Mouse (Mus musculus) lung, postnatal 36 days (tissue): Measurements from ENCODE around the gene Spata1.

Source experiments
- DNase-seq: peaks from one replicate; pipeline ENCODE4 v3.0.0; 2022; ENCODE audit warnings: mixed read lengths

The Spata1 gene

DNA sequence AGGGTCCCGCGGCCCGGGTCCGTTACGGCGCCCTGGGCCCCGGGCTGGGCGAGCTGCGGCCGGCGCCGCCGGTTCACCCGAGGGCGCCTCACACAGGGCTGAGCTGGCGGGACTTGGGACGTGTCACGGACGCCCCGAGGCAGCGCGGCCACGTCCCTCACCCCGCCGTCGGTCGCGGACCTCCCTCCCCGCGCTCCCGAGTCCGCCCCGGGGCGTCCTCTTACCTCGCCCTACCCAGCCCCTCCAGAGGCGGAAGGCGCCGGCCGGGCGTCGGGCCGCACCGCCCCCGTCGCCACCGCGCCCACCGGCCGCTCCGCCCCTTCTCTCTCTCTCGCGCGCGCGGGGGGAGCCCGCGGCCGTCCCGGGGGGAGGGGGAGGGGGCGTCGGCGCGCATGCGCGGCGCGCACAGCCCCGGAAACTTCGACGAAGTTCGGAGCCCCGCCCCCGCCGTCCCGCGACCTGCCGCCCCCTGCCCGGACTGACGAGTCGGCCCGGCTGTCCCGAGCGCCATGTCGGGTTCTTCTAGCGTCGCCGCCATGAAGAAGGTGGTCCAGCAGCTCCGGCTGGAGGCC is at the start of gene Spata1, which contains the start of gene Gng5:
Gene Spata1, minus strand, starts transcription at position 323 of the 572 bp plus-strand sequence.
Gene Gng5, plus strand, starts transcription at position 377 of the 572 bp plus-strand sequence.
- DNase-seq, result peak; percentile 88

DNA sequence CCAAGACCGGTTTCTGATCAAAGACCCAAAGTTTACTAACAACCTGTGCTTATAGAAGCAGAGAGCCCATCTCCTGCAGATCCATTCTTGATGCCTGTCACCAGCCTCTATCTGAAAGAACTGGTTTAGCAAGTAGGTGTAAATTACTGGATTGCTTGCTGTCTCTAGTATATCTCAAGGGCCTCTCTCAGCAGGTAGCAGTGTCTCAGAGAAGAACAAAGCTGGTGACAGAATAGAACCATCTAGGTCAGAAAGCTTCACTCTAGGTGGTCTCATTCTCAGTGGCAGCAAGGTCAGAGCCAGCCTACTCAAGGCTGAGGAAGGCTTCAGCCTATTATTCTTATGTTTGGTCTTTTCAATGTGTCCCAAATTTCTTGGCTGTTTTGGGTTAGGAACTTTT is 44.1 kb upstream of the Spata1 start:
- DNase-seq, result no peak

- DNase-seq, result no peak
Measured at GRCm38 (mm10) chr3:146540521-146541273, 41.1 kb upstream of the Spata1 start.

GRCm38 (mm10) chr3:146534986-146535385 is 35.4 kb upstream of the Spata1 start:
- DNase-seq, result no peak

GRCm38 (mm10) chr3:146528335-146528734 is 28.8 kb upstream of the Spata1 start:
- no peak for DNase-seq

GRCm38 (mm10) chr3:146521652-146522020 is 22.1 kb upstream of the Spata1 start:
- no peak for DNase-seq

- peak; percentile 96 for DNase-seq
Measured at GRCm38 (mm10) chr3:146520798-146521651, 21.5 kb upstream of the Spata1 start, which contains the start of gene Rpf1. Gene Rpf1 (minus strand): TSS chr3:146521429.

DNA sequence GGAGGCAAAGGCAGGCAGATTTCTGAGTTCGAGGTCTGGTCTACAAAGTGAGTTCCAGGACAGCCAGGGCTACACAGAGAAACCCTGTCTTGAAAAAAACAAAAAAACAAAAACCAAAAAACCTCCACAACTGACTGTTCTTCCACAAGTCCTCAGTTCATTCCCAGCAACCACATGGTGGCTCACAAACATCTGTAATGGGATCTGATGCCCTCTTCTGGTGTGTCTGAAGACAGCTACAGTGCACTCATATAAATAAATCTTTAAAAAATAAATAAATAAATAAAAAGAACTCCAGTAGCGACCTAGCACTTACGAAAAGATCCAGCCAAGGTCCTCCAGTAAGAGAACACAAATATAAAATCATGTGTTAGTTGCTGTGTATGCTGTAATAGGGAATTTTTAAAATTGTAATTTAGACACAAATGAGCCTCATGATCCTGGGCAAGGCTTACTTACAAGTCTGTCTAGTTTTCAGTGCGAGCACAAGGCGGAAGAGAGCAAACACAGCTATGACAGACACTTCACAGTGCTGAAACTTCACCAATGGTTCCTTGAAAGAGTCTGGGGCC is 20.8 kb upstream of the Spata1 start:
- no peak for DNase-seq

- no peak for DNase-seq
Measured at GRCm38 (mm10) chr3:146506711-146507110, 7.2 kb upstream of the Spata1 start.

DNA sequence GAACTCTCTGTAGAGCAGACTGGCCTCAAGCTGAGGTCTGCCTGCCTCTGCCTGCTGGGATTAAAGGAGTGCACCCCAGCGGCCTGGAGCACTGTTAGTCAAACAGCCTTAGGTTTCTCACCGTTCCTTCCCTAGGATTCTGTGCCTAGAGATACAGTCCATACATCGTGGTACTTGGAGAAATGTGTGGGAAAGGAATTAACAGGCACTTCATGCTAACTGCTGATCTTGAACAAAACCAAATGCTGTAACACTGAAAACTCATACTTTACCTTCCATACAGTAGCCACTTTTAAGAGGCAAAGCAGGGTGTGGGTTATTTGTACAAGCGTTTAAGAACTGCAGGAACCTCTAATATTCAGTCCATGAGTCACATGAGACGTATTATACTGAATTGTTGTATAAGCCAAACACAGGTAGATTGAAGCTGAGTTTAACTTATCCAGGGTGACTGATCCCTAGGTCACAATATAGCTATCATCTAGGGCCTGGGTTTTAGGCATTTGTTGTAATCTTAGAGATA is 2.1 kb upstream of the Spata1 start:
- peak; percentile 28 for DNase-seq

- DNase-seq, result no peak
Measured at GRCm38 (mm10) chr3:146500810-146501201, 1.3 kb upstream of the Spata1 start.

- peak; percentile 59 for DNase-seq
Measured at GRCm38 (mm10) chr3:146500003-146500809, 653 bp upstream of the Spata1 start.

DNA sequence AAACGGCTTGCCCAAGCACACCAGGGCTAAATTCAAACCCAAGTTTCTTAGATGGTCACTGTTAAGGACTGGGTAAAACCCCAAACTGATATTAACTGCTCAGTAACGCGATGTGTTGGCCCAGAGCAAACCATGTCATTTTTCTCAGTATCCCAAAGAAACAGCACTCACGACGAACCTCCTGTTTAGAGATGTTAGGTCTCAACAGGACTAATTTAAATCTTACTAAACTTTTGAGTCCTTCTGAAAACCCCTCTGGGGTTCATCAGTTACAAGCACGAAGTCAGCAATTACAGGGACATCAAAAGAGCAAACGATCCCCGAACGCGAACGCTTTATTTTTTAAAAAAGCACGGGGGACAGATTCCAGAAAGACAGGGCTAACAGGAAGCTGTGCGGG is 564 bp downstream of the Spata1 start:
- DNase-seq, result no peak

GRCm38 (mm10) chr3:146494941-146495340 is 4.6 kb downstream of the Spata1 start:
- DNase-seq, result no peak

GRCm38 (mm10) chr3:146486464-146486863 is 13.1 kb downstream of the Spata1 start:
- DNase-seq, result peak; percentile 14

DNA sequence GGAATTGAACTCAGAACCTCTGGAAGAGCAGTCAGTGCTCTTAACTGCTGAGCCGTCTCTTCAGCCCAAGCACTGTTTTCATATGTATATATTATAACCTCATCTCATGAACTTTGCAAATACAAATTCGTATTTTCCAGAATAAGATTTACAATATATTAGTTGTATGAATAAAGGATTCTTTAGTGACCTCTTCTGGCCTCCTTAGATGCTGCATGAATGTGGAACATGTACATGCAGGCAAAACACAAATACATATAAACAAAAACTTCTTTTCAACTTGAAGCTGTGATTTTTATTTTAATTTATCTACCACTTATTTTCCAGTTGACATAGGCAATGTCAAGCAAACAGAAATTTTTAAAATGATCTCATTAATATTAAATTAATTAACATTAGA is 17.5 kb downstream of the Spata1 start:
- DNase-seq, result peak; percentile 4

- no peak for DNase-seq
Measured at GRCm38 (mm10) chr3:146474428-146474827, 25.1 kb downstream of the Spata1 start.

DNA sequence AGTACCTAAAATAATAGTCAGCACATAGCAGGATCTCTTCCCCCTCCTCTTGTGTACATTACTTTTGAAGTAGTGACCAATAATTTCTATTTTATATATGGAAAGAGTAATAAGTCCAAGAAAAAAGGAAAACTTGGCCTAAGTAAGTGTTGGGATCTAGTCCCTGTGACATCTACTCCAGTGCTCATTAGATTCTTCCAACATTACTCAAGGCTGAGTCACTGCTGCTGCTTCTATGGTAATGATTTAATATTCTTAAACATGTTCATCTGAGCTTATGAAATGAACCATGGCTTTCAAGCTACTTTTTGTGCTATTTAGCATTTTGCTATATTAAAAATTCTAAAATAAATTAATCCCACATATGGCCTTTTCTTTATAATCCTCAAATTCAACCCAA is 25.8 kb downstream of the Spata1 start:
- no peak for DNase-seq

GRCm38 (mm10) chr3:146472657-146473056 is 26.9 kb downstream of the Spata1 start:
- no peak for DNase-seq

DNA sequence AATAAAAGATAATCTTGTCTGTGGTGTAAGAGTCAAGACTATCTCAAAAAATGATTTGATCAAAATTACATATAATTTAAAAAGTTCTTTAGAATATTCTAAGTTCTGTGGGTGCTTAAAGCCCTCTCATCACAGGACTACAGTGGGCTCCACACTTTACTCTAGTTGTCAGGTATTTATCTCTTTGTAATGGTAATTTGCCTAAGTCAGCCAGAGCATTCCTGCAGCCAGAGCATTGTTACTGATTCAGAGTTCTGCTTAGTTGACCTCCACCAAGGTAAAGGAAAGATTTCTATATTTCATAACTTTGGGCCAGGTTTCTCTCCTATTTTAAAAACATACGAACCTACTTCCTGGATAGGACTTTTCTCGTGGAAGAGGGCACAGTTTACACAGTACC is 30.3 kb downstream of the Spata1 start:
- DNase-seq, result no peak

DNA sequence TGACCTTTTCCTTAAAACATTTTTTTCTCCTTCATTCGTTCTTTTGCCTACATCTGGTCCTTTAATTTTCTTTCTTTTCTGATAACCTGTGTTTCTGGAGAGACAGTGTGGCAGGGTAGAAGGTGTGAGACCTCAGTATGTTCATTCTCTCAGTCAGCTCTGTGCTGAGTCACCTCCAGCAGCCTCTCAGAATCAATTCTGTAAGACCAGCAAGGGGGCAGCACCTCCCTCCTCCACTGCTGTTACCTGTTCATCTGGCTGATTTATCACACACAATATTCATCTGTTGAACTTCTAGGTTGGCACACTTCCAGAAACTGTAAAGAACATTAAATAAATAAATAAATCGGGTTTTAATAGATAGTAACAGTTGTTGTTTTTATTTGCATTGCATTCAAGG is 36.6 kb downstream of the Spata1 start:
- DNase-seq, result no peak

- no peak for DNase-seq
Measured at GRCm38 (mm10) chr3:146451375-146451774, 48.2 kb downstream of the Spata1 start.
